Mouse (Mus musculus) CH12F3 (cell line): ENCODE results near the gene Plscr2.
"Not testable (repeated sequence)": the region's sequence is repeated elsewhere in the genome, so short reads cannot be mapped to it uniquely, and the experiment has no call there.

ENCODE experiments used
- in situ Hi-C: fragments of 300-500 bp; cut with MboI; formaldehyde crosslinking; loops from 2 replicates; pipeline ENCODE4 v1.14.3; 2020; ENCODE audit warnings: low sequenced_read_pairs

The Plscr2 gene

GRCm38 (mm10) chr9:92273271-92273670 lies 2.1 kb upstream of the Plscr2 start:
- in situ Hi-C loops, result no loop called here

DNA sequence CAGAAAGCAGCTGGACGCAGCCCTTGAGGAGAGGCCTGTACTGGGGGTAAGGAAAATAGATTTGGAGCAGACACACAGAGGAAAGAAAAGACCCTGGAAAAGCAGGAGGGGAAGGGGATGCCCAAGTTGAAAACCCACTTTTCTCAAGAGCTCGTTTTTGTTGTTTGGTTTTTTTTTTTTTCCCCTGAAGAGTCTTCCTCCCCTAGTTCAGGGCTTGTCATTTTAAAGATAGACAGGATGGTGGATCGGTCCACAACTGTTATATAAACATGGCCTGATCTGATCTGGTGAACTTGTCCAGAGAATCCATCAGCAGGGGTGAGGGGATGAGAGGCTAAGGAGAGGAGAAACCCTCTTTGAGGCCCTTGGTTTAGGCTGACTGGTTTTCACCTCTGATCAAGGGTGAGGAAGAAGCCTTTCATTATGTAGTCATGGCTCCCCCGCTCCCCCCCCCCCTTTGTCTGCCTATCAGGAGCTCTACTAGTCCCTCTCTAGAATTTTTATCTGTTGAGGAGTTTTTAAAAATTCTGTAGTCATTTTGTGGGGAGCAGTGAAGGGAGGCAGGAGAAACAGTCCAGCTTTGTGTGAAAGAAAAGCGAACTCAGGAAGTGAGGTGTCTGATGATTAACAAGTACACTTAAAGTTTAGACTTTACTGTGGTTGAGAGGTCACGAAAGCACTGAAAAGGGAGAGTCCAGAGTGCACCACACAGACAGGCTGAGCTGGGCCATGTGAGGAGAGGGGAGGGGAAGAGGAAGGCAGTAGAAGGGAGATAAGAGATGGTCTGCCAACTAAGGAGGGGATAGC lies 1.2 kb upstream of the Plscr2 start:
- in situ Hi-C loops, result no loop called here

- in situ Hi-C loops, result no loop called here
These were observed 958 bp downstream of the Plscr2 start for GRCm38 (mm10) chr9:92276360-92276759.

- in situ Hi-C loops, result no loop called here
These were observed 4.6 kb downstream of the Plscr2 start for GRCm38 (mm10) chr9:92280048-92280447.

DNA sequence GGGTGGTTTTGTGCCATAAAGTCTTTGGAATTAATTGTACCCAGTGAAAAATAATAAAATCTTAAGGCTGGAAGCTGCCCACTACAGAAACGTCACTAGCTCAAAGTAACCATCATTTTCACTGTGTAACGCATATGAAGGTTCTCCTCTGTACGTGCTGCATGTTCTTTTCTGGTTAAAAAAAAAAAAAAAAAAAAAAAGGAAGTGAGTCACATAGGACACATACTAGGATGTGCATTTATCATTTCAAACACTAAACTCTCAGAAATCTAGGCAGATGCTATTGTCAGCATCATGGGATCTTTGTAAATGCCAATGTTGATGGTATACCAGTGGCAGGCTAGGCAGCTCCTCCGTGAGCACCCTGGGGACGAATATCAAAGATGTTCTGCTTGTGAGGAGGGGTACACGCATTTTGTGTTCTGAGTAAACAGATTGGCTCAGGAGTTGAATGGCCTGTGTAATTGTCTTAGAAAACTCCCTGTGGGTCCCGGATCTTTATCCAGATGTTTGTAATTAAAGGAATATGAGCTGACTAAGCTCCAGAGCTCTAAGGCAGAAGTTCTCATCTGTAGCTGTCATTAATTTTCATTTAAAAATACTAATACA lies 7.3 kb downstream of the Plscr2 start:
- in situ Hi-C loops, result no loop called here

DNA sequence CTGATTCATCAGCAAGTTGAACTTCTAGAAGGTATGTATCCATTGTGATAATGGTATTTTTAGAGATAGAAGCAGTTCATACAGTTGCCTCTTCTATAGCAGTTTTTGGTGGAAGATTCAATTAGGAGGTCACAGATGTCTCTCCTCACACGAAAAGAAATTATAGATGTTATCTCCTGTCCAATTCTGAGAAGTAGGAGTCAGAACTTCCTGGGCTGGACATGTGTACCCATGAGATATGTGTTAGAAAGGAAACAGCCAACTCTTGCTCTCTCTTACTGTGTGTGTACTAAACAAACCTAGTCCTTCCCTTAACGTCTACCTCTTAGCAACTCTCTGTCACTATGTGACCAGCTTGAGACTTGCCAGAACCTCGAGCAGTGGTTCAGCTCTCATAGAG lies 14.3 kb downstream of the Plscr2 start:
- in situ Hi-C loops, result no loop called here

DNA sequence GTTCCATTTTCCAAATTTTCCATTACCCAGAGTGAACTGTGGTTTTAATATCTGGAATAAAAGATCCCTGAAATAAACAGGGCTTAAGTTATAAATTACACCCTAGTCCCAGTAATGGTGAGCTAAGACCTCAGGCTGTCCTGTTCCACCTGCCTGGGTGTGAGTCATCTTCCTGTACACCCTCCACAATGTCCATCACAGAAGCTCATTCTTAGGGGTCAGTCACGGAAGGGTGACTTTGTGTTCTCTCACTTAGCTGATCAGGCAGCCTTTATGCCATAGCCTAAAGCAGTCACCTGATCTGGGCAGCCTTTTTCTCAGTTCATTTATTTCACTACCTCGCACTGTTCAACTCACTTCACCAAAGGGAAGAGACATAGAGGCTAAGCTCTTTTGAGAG lies 16.8 kb downstream of the Plscr2 start:
- in situ Hi-C loops, result no loop called here

DNA sequence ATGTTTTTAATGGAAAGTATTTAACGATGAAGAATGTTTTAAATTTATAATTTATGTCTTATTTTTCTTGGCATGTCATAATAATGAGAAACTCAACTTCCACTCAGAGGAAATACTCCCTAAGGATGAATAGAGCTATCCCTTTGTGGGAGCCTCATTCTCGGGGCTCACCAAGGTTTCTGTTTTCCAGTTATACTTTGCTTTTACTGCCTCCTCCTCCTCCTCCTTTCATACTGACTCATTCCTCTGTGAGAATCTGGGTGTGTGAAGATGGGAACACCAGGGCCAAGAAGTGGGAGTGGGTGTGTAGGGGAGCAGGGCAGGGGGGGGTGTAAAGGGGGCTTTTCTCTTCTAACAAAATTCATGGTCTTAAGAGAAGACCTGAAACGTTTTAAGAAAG lies 17.5 kb downstream of the Plscr2 start:
- in situ Hi-C loops, result no loop called here

DNA sequence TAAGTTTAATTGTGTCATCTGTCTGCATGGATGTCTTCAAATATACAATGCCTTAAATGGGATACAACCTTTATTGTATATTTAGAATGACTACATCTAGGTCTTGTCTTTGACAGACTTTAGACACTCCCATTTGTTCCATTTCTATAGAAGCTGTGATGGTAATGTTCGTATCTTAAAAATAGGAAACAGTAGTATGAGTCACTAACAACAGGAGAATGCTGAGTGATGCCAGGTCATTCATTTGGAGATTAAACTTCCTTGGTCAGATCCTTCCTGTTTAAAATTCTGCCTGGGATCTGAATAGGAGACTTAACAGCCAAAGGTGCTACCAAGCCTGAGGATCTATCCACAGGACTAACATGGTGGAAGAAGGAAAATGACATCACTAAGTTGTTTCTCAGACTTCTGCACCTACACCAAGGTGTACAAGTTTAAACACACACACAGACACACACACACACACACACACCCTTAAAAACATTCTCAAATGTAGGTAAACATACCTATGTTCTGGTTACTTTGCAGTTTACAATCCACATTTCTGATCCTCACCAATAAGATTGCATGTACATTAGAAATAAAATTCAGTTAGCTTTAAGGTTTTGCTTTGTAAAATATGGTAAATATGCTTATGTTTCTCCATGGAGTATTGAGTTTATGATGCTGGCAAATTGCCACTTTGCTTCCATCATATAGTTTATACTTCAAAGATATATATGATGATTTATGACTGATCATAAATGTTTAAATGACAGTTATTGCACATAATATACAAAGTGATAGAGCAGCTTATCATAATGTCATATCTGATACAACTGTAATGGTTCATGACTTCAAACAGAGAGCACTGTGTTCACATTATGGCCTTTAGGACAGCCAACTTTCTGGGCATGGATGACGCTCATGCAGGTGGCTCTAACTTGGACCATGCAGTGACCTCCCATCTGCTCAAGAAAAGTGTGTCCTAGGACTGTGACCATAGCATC lies 18.5 kb downstream of the Plscr2 start:
- in situ Hi-C loops, result no loop called here

DNA sequence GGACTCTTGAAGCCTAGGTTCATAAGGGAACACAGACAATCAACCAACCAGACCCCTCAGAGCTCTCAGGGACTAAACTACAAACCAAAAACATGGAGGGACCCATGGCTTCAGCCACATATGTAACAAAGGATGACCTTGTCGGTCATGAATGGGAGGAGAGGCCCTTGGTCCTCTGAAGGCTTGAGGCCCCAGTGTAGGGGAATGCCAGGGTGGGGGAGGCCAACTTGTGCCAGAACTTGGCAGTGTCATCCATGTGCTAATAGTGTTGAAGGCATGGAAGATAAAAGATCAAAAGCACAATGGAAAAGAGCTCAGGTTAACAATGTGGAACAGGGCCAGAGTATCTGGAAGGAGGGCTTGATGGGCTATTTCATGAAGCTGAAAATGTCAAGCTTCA lies 22.9 kb downstream of the Plscr2 start:
- in situ Hi-C loops, result no loop called here

- in situ Hi-C loops, result no loop called here
These were observed 25.8 kb downstream of the Plscr2 start for GRCm38 (mm10) chr9:92301213-92301612.

DNA sequence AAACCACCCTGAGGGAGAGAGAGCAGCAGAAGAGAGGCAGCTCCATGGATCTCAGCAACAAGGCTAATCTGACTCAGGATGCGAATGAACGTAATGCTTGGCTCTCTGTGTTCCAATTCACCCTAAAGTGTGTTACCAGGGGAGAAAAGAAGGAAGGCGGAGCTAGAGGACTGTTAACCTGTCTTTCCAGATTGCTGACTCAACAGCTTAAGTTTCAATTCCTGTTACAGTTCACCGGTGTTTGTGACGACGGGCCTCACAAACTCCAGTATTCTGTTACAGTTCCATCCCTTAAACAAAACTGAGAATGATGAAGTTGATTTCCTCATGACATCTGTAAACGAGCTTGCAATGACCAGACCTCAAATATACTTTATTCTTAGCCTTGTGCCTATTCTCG lies 29.7 kb downstream of the Plscr2 start:
- in situ Hi-C loops, result no loop called here

DNA sequence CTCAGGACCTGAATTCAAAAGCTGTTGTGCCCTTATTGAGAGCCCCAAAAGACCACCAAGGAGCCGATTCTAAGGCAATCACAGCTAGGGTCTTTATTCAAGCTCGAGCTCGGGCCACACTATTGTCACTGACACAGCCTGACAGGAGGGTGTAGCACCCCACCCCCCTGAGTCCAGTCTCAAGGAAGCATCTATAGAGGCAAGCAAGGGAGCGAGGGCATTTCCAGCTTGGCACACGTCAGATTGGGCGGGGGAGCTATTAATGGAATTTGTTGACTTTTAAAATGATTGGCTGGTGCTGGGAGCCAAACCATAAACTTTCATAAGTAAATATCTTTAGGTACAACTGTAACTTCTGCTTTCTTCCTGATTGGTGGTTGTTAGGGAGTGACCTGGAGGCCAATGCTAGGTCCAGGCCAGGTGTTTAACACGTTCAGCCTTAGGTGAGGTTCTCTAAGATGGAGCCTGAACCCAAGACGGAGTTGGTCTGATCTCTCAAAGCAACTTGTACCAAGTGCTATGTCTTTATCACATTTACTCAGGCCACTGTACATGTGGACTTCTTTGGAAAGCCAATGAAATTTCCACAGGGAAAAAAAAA lies 30.3 kb downstream of the Plscr2 start:
- in situ Hi-C loops, result no loop called here

- in situ Hi-C loops, result no loop called here
These were observed 33.7 kb downstream of the Plscr2 start, which contains the start of gene 1700057G04Rik for GRCm38 (mm10) chr9:92309077-92309476. 1700057G04Rik (plus strand) TSS chr9:92309377.

DNA sequence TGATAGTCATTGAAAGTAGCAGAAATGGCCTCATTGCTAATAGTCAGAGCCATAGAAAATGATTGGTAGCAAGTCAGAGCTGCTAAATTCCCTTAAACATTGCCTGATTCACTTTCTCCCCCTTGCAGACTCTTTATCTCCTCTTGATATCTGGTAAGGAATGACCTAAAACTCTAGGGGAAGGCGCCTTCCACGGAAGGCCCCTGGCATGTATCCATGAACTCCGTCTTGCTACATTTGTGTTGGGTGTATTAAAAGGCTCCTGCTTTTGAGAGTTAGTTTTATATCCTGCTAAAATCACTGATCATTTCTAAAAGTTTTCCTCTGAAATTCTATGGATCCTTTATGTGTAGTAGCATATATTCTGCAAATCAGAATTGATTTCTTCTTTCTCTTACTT lies 41.4 kb downstream of the Plscr2 start:
- in situ Hi-C loops, result no loop called here

GRCm38 (mm10) chr9:92325936-92326335 lies 50.5 kb downstream of the Plscr2 start:
- in situ Hi-C loops, result not testable (repeated sequence)

- in situ Hi-C loops, result no loop called here
These were observed 51.4 kb downstream of the Plscr2 start for GRCm38 (mm10) chr9:92326813-92327212.

DNA sequence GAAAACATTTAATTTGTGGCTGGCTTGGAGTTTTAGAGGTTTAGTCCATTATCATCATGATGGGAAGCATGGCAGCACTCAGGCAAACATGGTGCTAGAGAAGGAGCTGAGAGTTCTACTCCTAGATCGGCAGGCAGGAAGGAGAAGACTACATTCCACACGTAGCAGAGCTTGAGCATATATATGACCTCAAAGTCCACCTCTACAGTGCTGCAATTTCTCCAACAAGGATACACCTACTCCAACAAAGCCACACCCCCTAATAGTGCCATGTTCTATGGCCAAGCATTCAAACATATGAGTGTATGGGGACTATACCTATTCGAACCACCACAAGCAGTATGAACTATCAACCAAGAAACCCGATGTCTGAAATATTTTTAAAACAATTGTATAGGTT lies 56.0 kb downstream of the Plscr2 start:
- in situ Hi-C loops, result no loop called here

DNA sequence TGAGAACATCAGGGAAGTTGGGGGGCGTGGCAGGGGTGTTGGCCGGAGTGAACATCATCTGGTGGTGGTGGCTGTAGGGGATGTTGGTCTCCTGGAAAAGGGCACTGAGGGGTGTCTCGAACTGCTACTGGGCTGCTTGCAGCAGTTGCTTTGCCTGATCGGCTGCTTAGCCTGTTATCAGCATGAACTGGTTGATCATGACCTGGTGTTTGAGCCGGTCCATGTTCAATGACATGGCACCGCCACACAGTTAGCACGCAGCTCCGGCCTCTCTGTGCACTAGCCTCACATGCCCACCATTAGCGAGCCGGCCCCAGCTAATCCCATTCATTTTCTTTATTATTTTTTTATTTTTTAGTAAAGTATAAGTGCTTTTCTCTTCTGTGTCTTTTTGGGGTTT lies 59.4 kb downstream of the Plscr2 start:
- in situ Hi-C loops, result no loop called here

GRCm38 (mm10) chr9:92335277-92335818 lies 59.9 kb downstream of the Plscr2 start:
- in situ Hi-C loops, result no loop called here

GRCm38 (mm10) chr9:92337063-92337462 lies 61.7 kb downstream of the Plscr2 start:
- in situ Hi-C loops, result no loop called here
